Mouse (Mus musculus) brain, embryonic 14.5 days (tissue): ENCODE results near the gene Ppil2.

Experiments used
- CTCF ChIP-seq: fragments of 200-500 bp; IDR thresholded peaks from 2 replicates; pipeline ENCODE4 v1.5.1; 2012; ENCODE audit warnings: inconsistent platforms, mild to moderate bottlenecking, moderate library complexity, borderline replicate concordance; ENCODE audit not compliant: insufficient read depth, insufficient read length; ENCODE audit errors: extremely low read depth
- POLR2A ChIP-seq: fragments of 200-500 bp; IDR thresholded peaks from 2 replicates; pipeline ENCODE4 v1.6.1; 2012; ENCODE audit warnings: mild to moderate bottlenecking, inconsistent platforms, borderline replicate concordance; ENCODE audit not compliant: poor library complexity, insufficient read depth, insufficient read length, severe bottlenecking; ENCODE audit errors: extremely low read depth

DNA sequence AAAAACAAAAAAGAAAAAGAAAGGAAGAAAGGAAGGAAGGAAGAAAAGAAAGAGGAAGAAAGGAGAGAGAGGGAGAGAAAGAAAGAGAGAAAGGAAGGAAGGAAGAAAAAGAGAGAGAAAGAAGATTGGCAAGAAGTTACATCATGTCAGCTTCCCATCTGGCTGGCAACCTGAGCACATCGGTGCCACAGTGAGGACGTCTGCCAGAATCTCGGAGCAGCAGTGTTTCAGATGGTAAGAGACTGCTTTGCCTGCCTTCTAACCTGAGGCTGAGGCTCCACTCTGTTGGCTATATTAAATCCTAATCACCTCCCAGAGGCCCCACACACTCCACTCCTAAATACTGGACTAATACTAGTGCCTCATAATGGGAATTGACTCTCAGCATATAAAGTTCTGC lies 57.2 kb downstream of the Ppil2 start:
- no peak for TF ChIP-seq CTCF
- no peak for TF ChIP-seq POLR2A
